Mouse (Mus musculus): ENCODE results near the gene Vta1.

The Vta1 gene

DNA sequence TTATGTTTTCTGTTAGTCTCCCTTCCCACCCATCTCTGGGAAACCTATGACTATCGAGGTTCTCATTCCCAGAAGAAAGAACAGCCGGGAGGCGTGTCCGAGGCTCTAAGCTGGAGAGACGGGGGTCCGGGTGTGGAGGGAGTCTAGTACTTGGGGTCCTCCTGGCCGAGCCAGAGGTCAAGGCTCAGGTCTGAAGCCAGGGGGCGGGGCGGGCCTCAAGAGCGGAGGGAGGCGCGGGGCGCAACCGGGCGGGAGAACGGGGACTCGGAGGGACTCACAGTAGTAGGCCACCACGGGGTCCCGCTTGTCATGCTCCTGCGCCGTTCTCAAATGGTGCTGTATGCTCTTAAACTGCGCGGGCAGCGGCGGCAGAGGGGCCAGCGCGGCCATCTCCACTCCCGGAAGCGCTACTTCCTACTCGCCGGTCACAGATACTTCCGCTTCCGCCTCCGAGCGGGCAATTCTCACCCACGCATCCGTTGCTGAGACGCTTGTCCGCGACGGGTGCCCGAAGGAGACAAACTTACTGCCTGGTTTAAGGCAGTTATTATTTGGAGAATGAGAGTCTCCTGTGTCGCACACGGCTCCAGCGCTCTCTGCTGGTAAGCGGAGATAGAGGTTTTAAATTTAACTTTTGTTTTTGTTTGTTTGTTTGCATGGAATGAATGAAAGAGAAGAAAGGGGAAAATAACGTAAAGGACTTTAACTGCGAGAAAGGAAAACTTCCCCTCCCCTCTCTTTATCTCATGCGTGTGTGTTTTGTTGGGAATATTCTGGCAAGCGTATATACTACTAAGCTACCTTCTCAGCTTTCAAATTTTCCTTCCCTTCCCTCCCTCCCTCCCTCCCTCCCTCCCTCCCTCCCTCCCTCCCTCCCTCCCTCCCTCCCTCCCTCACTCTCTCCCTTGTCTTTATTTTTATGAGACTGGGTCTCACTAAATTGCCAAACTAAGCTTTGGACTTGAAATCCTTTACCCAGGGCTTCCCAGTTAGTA, at the start of gene Vta1, which contains the start of gene Nmbr:
Gene Vta1, minus strand, starts transcription at position 489 of the 995 bp plus-strand sequence.
Gene Nmbr, plus strand, starts transcription at position 520 of the 995 bp plus-strand sequence.
- DNase-seq (ENCODE audit: low read depth, low spot score): peak; percentile 93

DNA sequence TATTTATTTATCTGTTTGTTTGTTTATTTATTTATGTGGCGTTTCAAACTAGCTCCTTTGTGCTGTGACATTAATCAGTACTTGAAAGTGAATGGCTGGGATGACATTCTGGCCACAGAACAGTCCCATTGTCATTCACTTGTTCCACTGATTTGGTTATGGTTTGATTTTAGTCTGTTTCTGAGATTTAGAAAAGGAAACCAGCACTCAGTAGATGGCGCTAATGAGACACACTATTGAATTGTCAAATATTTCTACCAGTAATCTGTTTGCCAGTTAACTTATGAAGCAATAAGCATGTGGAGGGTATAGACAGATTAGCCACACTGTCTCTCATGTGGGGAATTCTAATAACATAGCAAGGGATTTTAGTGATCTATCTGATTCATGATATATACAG, 28.9 kb upstream of the Vta1 start:
- DNase-seq (ENCODE audit: low read depth, low spot score): peak; percentile 59

DNA sequence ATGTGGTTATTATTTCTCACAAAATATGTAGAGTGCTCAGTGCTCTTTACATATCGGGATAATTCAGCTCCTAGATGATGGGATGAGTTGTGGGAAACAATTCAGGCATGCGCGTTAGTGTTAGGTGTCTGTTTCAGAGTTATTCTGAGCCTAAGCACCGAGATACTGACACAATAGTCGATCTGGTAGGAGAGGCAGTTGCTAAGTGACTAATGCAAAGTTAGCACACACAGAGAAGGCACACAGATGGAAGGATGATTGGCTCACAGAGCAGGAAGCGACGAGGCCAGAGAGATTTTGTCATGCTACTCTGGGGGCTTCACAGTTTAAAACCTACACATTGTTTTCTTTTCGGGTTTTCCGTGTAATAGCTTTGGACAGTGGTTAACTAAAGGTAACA, 20.3 kb upstream of the Vta1 start:
- no peak for DNase-seq (ENCODE audit: low read depth, low spot score)

DNA sequence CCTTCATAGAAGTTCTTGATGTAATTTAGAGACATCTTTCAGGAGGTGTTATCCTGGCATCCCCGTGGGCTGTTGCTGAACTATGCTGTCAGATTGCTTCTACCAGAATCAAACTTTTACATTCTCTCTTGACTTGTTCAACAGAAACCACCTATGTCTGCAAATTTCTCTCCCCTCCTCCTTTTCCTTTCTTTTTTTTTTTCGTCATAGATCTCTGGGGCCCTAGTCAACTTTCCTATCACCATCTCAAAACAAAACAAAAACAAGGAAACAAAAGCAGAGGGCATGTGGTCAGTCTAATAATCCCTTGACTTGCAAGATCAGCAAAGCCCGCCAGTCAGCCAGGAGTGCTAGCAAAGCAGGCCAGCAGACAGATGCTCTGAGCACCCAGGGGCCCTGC, 12.8 kb upstream of the Vta1 start, which contains the start of gene Gje1:
Gene Gje1, minus strand, starts transcription at position 101 of the 400 bp plus-strand sequence.
- DNase-seq (ENCODE audit: low read depth, low spot score): no peak

GRCm38 (mm10) chr10:14703830-14704420, 1.4 kb downstream of the Vta1 start:
- no peak for DNase-seq (ENCODE audit: low read depth, low spot score)

DNA sequence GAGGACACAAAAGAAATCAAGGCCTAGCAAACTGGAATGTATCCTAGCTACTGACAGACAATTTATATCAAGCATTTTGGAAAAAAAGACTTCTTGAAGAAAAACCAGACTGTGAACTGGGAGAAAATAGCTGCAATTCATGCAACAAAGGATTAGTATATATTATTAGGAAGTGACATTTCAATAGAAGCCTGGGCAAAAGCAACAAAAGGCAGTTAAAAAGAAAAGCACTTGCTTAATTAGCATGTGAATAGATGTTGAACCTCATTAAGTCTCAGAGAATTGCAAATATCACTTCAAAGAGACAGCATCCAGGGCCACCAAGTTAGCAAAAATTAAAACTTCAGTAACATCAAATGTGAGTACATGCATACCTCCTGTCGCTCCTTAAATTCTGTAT, 2.1 kb downstream of the Vta1 start:
- DNase-seq (ENCODE audit: low read depth, low spot score): no peak

GRCm38 (mm10) chr10:14690349-14690748, 15.0 kb downstream of the Vta1 start:
- no peak for DNase-seq (ENCODE audit: low read depth, low spot score)

DNA sequence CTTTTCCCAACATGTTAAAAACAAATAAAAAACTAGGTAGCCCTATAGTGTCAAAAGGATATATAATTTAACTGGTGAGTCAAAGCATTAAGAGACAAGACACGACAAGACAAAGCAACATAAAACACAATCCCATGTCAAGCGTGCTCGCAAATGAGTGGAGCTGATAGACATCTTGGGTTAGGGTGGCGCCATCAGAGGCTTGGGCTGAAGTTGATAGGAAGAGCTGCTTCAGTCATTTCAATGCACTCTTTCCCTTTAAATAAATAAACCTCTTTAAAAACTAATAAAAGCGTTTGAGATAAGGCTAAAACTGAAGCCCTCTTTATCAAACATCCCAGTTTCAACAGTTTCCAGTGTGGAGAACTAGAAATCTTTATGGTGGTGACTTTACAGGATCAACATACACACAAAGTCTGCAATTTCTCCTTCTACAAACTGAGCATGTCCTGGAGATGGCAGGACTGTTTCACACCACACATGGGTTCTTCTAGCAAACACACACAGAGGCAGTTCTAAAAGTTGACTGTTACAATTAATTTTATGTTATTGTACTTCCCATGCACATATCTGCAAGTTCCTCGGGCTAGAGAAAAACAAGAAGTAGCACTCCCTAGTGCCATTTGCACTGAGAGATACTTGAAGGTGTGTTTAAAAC, 16.4 kb downstream of the Vta1 start:
- DNase-seq (ENCODE audit: low read depth, low spot score): no peak

DNA sequence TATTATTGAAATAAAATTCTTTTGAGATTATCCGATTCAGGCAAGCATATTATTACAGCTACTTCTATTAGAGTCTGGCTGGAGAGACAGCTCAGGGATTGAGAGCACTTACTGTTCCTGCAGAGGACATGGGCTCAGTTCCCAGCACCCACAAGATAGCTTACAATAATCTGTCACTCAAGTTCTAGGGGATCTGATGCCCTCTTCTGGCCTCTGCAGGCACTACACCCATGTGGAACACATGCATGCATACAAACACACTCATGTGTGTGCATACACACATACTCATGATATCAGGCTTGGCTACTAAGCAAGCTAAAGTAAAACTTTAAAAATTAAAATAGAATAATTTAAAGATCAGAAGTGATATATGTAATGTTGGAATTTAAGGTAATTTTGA, 19.7 kb downstream of the Vta1 start:
- DNase-seq (ENCODE audit: low read depth, low spot score): no peak

DNA sequence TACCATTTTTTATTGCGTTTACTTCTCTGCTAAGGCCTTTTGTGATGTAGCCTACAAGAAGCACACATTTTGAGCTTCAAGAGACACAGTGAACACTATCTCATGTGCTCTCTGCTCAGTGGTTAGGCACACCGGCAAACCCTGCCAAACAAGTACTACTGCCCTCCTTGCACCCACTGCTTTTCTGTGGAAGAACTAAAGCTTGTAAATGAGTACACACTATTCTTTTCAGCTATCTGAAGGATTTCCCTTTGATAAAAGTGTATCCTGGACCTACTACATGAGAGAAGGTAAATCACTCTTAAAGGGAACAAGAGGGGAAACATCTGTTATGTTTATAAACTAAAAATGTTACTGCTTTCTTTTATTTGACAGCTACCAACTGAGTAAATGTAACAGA, 39.2 kb downstream of the Vta1 start:
- DNase-seq (ENCODE audit: low read depth, low spot score): no peak

GRCm38 (mm10) chr10:14660875-14661274, 44.5 kb downstream of the Vta1 start:
- DNase-seq (ENCODE audit: low read depth, low spot score): no peak

DNA sequence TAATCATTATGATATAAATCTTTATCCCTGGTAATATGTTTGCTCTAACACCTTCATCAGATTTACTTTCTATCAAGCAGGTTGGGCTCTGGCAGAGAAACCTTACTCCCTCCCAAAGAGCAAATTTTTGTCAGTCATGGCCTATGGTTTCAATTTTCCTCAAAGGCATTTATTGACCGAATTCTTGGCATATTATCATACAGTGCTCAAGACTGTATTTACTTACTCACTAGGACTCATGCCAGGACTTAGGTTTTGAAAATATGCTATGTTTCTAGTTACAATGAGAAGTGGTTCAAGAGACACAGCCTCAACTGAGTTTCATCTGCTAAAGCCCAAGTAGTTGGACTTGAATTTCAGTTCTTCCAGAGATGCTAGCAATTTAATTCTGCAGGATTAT, 65.7 kb downstream of the Vta1 start:
- DNase-seq (ENCODE audit: low read depth, low spot score): no peak

- no peak for DNase-seq (ENCODE audit: low read depth, low spot score)
Observed at GRCm38 (mm10) chr10:14639043-14639442, 66.3 kb downstream of the Vta1 start.

DNA sequence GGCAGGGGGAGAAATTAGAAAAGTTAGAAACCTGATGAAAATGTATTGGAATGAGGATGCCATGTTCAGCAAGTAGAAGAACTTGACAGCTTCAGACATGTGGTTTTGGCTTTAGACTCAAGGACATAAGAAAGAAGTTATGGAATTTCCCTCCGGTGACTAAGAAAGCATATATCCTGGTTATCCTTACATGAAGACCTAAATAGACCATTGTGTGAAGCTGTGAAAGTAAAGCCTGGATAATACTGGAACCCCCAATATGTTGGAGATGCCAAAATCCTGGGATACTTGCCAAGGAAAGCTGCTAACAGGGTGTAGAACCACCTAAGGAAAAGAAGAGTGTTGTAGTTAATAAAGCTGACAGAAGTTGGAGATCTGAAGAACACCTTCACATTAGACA, 79.7 kb downstream of the Vta1 start:
- DNase-seq (ENCODE audit: low read depth, low spot score): no peak

DNA sequence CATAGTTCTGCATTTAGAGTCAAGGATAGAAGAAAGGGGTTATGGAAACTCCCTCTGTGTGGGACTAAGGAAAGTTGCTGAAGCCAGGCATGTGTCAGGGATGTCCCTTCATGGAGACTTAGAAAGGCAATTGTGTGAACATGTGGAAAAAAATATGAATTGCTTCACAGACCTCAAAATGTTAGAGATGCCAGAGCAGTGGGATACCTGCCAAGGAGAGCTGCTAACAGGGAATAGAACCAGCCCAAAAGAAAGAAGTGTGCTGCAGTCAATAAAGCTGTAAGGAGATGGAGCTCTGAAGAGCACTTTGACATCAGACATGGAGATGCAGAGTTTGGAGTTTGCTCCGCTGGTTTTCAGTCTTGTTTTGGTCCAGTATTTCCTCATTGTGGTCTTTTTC, 86.2 kb downstream of the Vta1 start:
- DNase-seq (ENCODE audit: low read depth, low spot score): no peak

DNA sequence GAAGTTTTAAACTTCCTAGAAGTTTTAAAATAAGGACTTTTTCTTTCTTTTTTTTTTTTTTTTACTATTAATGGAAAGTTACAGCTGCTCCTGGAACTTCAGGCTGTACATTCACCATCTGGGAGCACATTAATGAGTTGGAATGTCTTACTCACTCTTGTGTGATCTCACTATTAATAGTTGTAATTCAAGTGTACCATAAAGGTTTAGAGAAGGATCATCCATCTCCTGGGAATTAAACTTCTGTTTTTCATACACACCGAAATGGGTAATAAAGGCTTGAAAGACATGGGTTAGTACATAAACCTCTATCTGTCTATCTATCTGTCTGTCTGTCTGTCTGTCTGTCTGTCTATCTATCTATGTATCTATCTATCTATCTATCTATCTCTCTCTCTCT, 87.1 kb downstream of the Vta1 start:
- DNase-seq (ENCODE audit: low read depth, low spot score): no peak

GRCm38 (mm10) chr10:14615441-14615840, 89.9 kb downstream of the Vta1 start:
- DNase-seq (ENCODE audit: low read depth, low spot score): peak; percentile 26

DNA sequence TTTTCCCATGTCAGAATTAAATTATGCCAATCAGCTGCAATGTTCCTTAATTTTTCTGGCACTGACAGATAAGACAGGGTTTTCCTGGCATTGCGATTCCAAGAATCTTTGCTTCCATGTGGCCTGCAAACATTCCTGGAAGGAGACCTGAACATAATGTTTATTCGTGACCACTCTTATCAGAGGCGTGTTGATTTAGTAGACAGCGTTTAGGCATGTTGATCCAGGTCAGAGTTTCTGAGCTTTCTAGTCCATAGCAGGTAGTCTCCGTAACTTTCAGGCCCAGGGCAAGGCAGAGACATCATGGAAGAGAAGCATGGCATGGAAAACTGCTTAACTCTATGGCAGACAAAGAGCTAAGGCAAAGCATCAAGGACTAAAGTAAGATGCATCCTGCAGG, 97.8 kb downstream of the Vta1 start:
- DNase-seq (ENCODE audit: low read depth, low spot score): no peak

All from forelimb bud, embryonic 11.5 days (tissue).